22 mouse cellular contexts compared by ENCODE assay signal in genomic region chr8:127021830-127022229, GRCm38 (mm10). TPM values are rescaled to one million over a fixed set of nuclear protein-coding genes. Genes with fewer than 3 reads are reported as not detected.
A peak's percentile ranks its signal among the peaks of the same experiment; 100 is the strongest.
DNase-seq lines count a peak whose midpoint lies in the region; ATAC-seq and TF ChIP-seq lines count a peak whose summit lies in the region.
"Had no signal": no experiment of that assay in that cellular context is flagged by ENCODE, and none has a peak within 500 bp of the region (broad histone marks: within the 10 kb centered on the region; RNA-seq: fewer than 3 reads in every experiment).

No protein-coding gene starts in this region.

- H3K4me3 ChIP-seq in intestine, embryonic 15.5 days (replicated peaks) = no peak overlapping the region
- no peak overlapping the region for H3K4me3 ChIP-seq in intestine, embryonic 16.5 days (ENCODE audit: low read length)
- H3K4me3 ChIP-seq in intestine, postnatal 0 days (ENCODE audit: low read depth, low read length) = no peak overlapping the region
- no peak overlapping the region for H3K4me3 ChIP-seq in midbrain, embryonic 16.5 days (ENCODE audit: low read depth, low read length)

- ATAC-seq in intestine, embryonic 15.5 days = 0 out of 2 replicates have a peak, but pooled peaks have one; percentile 68
- ATAC-seq in intestine, embryonic 16.5 days = peak; percentile 74
- peak; percentile 81 for ATAC-seq in intestine, postnatal 0 days
- ATAC-seq in midbrain, embryonic 16.5 days = no peak
- ATAC-seq: activated CD4-positive, CD25-positive, alpha-beta regulatory T cell, adult 4 months; CD4-positive, CD25-positive, alpha-beta regulatory T cell, adult 4 months; Patski had no signal

- DNase-seq in kidney, adult 8-10 months = no peak
- DNase-seq in gastrocnemius, adult 18-20 months (ENCODE audit: low spot score) = no peak
- DNase-seq: adrenal gland, adult 2 months; adrenal gland, adult 8-10 months; adrenal gland, postnatal 10 days; adrenal gland, postnatal 14 days; adrenal gland, postnatal 25 days; adrenal gland, postnatal 36 days; B cell, adult 2 months; cerebellum, adult 11 months; cerebellum, adult 11-12 months; cerebellum, adult 18-20 months had no signal

- H3K27ac ChIP-seq in intestine, embryonic 15.5 days = no peak overlapping the region
- H3K27ac ChIP-seq in intestine, embryonic 16.5 days (ENCODE audit: low read length) = no peak overlapping the region
- H3K27ac ChIP-seq in intestine, postnatal 0 days (ENCODE audit: low read depth, low read length) = no peak overlapping the region
- no peak overlapping the region for H3K27ac ChIP-seq in midbrain, embryonic 16.5 days (ENCODE audit: low read length)

- no peaks in the 10 kb centered on the region for H3K9me3 ChIP-seq in intestine, embryonic 15.5 days
- no peaks in the 10 kb centered on the region for H3K9me3 ChIP-seq in intestine, embryonic 16.5 days (ENCODE audit: control insufficient read depth, low read length)
- 0 out of 2 replicates have a peak, but pooled peaks cover 4% of the 10 kb centered on the region for H3K9me3 ChIP-seq in intestine, postnatal 0 days (ENCODE audit: control insufficient read depth)
- 0 out of 2 replicates have a peak, but pooled peaks cover 2% of the 10 kb centered on the region for H3K9me3 ChIP-seq in midbrain, embryonic 16.5 days (replicated peaks; ENCODE audit: control insufficient read depth, low read length, poor library complexity, severe bottlenecking)
- H3K9me3 ChIP-seq: G1E had no signal

- no peak overlapping the region for H3K4me2 ChIP-seq in intestine, embryonic 15.5 days (replicated peaks)
- no peak overlapping the region for H3K4me2 ChIP-seq in intestine, embryonic 16.5 days (ENCODE audit: low read depth, low read length)
- no peak overlapping the region for H3K4me2 ChIP-seq in intestine, postnatal 0 days (replicated peaks; ENCODE audit: low read depth)
- H3K4me2 ChIP-seq in midbrain, embryonic 16.5 days (ENCODE audit: low read length) = no peak overlapping the region

- WGBS in intestine, embryonic 15.5 days = 80% methylated on average over 1 of the region's 1 CpGs
- WGBS in intestine, embryonic 16.5 days = 67% methylated on average over 1 of the region's 1 CpGs
- WGBS in intestine, postnatal 0 days = 54% methylated on average over 1 of the region's 1 CpGs
- 86% methylated on average over 1 of the region's 1 CpGs for WGBS in midbrain, embryonic 16.5 days

- no peak overlapping the region for H3K9ac ChIP-seq in intestine, embryonic 15.5 days
- H3K9ac ChIP-seq in intestine, embryonic 16.5 days (ENCODE audit: low read depth, low read length) = no peak overlapping the region
- no peak overlapping the region for H3K9ac ChIP-seq in intestine, postnatal 0 days (ENCODE audit: low read depth, low read length)
- H3K9ac ChIP-seq in midbrain, embryonic 16.5 days (ENCODE audit: low read depth, low read length) = no peak overlapping the region

- TF ChIP-seq CTCF in intestine, postnatal 0 days (IDR thresholded peaks at IDR 0.05; ENCODE audit: low read depth) = no peak

- no peaks in the 10 kb centered on the region for H3K36me3 ChIP-seq in intestine, embryonic 15.5 days
- H3K36me3 ChIP-seq in intestine, embryonic 16.5 days (ENCODE audit: control insufficient read depth, insufficient read depth, low read length) = no peaks in the 10 kb centered on the region
- H3K36me3 ChIP-seq in intestine, postnatal 0 days (ENCODE audit: control insufficient read depth, insufficient read depth) = no peaks in the 10 kb centered on the region
- no peaks in the 10 kb centered on the region for H3K36me3 ChIP-seq in midbrain, embryonic 16.5 days (ENCODE audit: control insufficient read depth, insufficient read depth, low read length)
- H3K36me3 ChIP-seq: G1E had no signal

- H3K4me1 ChIP-seq in intestine, embryonic 15.5 days (replicated peaks) = no peaks in the 10 kb centered on the region
- peaks cover 4% of the 10 kb centered on the region; the same call in 1 of the 2 replicates for H3K4me1 ChIP-seq in intestine, embryonic 16.5 days (ENCODE audit: control insufficient read depth, insufficient read depth, low read length)
- no peaks in the 10 kb centered on the region for H3K4me1 ChIP-seq in intestine, postnatal 0 days (replicated peaks; ENCODE audit: control insufficient read depth, insufficient read depth, low read length)
- H3K4me1 ChIP-seq in midbrain, embryonic 16.5 days (ENCODE audit: control insufficient read depth, insufficient read depth, low read length) = no peaks in the 10 kb centered on the region

- H3K27me3 ChIP-seq in intestine, embryonic 15.5 days (replicated peaks) = no peaks in the 10 kb centered on the region
- H3K27me3 ChIP-seq in intestine, embryonic 16.5 days (replicated peaks; ENCODE audit: control insufficient read depth, insufficient read depth, low read length) = no peaks in the 10 kb centered on the region
- no peaks in the 10 kb centered on the region for H3K27me3 ChIP-seq in intestine, postnatal 0 days (replicated peaks; ENCODE audit: control insufficient read depth, insufficient read depth, low read length)
- no peaks in the 10 kb centered on the region for H3K27me3 ChIP-seq in midbrain, embryonic 16.5 days (ENCODE audit: control insufficient read depth, insufficient read depth, low read depth, low read length)
- H3K27me3 ChIP-seq: CH12.LX had no signal

RNA-seq across cellular contexts. Expression of gene Pard3, which starts 41.9 kb away (rescaled TPM):
- 24.5 and 25.9 TPM in 2 replicates for polyA plus RNA-seq in intestine, embryonic 15.5 days (2015; fragmentation: Nextera tagmentation; extraction: Ambion mirVana)
- 17.3 and 19.1 TPM in 2 replicates for polyA plus RNA-seq in intestine, embryonic 16.5 days (2015; fragmentation: Nextera tagmentation; extraction: Ambion mirVana)
- 12.5 and 14.2 TPM in 2 replicates for polyA plus RNA-seq in intestine, postnatal 0 days (2015; fragmentation: Nextera tagmentation; extraction: Ambion mirVana)
- 10 to 100 TPM; 27.7 to 28.5 TPM for total RNA-seq in gastrocnemius, adult 18-20 months (2021)
- 14.5 and 14.6 TPM in 2 replicates for polyA plus RNA-seq in midbrain, embryonic 16.5 days (2015; fragmentation: Nextera tagmentation; extraction: Ambion mirVana)
- total RNA-seq: MEL had no signal
- polyA plus RNA-seq: G1E had no signal

RNA-seq across cellular contexts. Expression of gene Rbm34, which starts 51.0 kb away (rescaled TPM):
- 24.8 and 30.0 TPM in 2 replicates for polyA plus RNA-seq in intestine, embryonic 15.5 days (2015; fragmentation: Nextera tagmentation; extraction: Ambion mirVana)
- polyA plus RNA-seq in intestine, embryonic 16.5 days (2015; fragmentation: Nextera tagmentation; extraction: Ambion mirVana) = 20.6 and 22.0 TPM in 2 replicates
- polyA plus RNA-seq in intestine, postnatal 0 days (2015; fragmentation: Nextera tagmentation; extraction: Ambion mirVana) = 25.3 and 29.1 TPM in 2 replicates
- total RNA-seq in gastrocnemius, adult 18-20 months (2021) = 1 to 10 TPM; 4.4 to 6.2 TPM
- polyA plus RNA-seq in midbrain, embryonic 16.5 days (2015; fragmentation: Nextera tagmentation; extraction: Ambion mirVana) = 21.4 and 26.2 TPM in 2 replicates
